Mouse (Mus musculus): ENCODE measurements around the gene Myo1f.

Gene Myo1f

DNA sequence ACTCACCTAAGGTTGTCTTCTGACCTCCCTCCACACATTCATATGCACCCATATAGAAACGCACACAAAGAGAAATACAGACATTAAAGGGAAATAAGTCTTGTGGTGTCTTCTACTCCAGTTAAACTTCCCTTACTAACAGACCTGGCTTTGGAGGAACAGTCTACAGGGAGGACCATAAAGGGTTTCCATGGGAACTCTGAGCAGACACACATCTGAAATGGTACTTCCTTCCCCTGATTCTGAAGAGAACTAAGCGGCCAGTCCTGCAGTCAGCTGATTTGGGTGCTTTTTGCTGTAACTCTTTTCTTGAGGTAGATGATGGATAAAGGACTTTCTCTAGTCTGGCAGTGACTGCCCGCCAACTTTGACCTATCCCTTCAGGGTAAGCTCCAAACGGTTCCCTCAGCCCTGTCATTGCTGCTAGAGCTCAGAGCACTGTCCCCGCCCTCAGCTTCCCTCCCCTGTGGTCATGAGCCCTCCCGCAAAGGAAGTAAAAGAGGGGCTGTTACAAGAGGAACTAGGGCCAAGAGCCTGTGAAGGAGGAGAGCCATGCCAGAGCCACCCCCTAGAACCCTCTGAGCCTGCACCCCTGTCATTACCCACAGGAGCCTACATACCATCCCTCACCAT is at the start of gene Myo1f:
Myo1f (plus strand) TSS at position 485 of the 633 bp plus-strand sequence.
- peak; percentile 38 to 53 for DNase-seq (ENCODE audit: low spot score in 2 of 2)

GRCm38 (mm10) chr17:33508386-33508785 is 47.1 kb upstream of the Myo1f start:
- DNase-seq (ENCODE audit: low spot score in 2 of 2), result no peak

DNA sequence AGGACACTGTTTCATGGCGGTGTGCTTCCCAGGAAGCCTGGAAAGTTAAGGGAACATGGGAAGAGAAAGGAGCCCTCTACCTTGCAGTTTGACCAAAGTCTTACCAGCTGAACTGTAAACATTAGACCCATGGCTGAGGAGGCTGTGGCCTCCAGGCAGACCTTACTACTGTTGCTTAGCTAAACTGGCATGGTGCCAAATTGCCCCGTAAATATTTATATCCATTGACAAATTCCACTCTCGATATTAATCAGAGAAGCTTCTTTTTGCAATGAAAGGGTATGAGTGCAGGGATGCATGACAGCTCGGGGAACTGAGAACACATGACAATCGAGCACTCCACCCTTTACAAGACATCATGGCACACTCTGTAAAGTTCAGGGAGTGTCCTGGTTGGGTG is 45.3 kb upstream of the Myo1f start:
- DNase-seq (ENCODE audit: low spot score in 2 of 2), result no peak

GRCm38 (mm10) chr17:33512441-33513415 is 42.8 kb upstream of the Myo1f start:
- DNase-seq (ENCODE audit: low spot score in 2 of 2), result no peak

- no peak for DNase-seq (ENCODE audit: low spot score in 2 of 2)
These were observed 41.6 kb upstream of the Myo1f start for GRCm38 (mm10) chr17:33513874-33514273.

DNA sequence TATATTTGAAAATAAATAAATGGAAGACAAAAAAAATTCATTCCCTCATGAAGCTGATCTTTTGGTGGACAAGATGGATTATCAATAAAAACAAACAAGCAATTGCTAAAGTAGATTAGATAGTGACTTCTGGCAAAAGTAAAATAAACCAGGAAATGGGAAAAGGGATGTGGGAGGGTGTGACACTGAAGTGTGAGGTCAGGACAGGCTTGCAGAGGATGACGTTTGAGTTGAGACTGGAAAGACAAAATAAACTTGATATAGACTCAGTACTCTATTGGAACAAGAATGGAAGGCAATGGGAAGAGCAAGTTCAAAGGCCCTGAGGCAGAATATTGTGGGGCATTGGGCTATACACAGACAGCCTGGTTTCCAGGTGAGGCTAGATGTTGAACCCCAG is 35.1 kb upstream of the Myo1f start:
- no peak for DNase-seq (ENCODE audit: low spot score in 2 of 2)

GRCm38 (mm10) chr17:33523431-33523917 is 32.0 kb upstream of the Myo1f start:
- no peak for DNase-seq (ENCODE audit: low spot score in 2 of 2)

DNA sequence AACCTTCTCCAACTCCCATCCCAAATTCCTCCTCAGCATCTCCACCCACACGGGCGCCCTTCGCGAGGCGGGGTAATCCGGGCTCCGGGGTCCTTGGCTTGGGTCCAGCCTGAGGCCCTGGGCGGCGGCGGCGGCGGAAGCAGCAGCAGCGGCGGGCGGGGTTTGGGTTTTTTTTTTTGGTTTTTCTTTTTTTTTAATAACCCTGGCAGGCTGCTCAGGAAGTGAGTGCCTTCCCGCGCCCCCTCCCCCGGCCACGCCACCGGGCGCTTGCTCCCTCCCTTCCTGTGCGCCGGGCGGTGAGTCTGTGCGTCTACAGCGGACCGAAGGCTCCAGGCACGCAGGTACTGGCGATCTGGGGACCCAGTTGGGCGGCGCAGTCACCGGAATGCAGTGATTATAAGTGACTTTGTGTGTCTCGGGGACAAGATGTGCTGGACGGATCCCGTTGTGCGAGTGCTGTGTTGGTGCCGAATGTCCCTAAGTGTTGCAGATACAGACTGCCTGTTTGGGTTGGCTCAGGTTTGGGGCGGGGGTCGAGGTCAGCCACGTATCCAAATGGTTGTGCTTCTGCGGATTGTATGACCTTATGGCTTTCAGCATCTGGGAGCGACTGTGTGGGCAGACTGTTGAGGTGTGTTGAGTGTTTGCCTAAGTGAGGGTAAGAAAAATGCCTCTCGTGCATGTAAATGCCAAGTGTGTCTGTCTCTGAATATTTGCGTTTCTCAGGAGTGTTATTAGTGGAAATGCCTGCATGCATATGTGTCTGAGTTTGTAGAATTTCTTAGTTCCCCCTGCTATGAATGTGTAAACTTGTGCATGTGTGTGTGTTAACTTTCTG is 31.4 kb upstream of the Myo1f start, which contains the start of gene Adamts10:
Adamts10 (plus strand) TSS at position 287 of the 838 bp plus-strand sequence.
- DNase-seq (ENCODE audit: low spot score in 2 of 2), result peak; percentile 55 to 70

DNA sequence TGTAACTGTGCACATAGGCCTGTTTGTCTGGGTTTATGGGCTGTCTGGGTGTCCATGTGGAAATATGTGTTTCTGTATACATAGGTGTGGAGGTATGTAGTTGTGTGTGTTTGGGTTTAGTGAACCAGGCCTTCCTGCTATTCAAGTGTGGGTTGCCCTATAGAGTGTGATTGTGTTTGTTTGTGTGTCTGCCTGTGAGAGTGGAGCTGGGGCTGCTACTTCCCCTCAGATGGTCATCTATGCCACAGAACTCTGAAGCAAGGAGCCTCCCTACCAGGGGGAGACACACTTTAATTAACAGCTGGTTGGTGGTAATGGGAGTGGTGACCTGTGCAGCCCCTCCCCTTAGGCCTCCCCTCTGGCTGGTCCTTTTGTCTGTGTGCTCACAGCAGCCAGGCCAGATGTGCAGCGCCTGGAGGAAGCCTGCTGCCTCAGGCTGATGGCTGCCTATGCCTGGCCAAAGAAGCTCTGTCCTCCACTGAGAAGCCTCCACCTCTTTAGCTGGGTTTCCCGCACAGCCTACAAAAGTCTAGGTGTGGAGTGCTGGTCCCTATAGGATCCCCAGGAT is 30.6 kb upstream of the Myo1f start:
- DNase-seq (ENCODE audit: low spot score in 2 of 2), result no peak

GRCm38 (mm10) chr17:33526506-33526905 is 29.0 kb upstream of the Myo1f start:
- DNase-seq (ENCODE audit: low spot score in 2 of 2), result no peak

DNA sequence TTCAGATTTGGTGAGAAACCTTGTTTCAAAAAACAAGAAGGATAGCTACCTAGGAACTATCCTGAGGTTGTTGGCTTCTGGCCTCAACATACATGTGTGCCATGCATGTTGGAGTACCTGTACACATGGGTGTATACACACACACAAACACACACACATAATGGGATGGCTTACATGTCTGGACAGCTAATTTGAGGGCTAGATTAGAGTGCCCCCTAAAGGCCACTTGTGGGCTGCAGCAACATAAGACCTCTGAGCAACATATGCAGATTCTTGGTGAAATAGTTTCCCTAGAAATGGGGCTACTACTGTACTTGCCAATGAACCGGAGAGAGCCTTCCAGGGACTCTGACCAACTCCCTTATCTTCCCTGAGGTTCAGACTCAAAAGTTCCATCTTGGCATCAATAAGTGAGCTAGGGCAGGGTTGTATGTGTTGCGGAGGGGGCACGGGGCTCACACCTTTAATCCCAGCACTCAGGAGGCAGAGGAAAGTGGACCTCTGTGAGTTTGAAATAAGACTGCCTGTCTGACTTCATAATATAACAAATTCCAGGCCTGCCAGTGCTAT is 16.3 kb upstream of the Myo1f start:
- DNase-seq (ENCODE audit: low spot score in 2 of 2), result peak in 1 of 2 experiments; percentile 47

GRCm38 (mm10) chr17:33539878-33540277 is 15.6 kb upstream of the Myo1f start:
- no peak for DNase-seq (ENCODE audit: low spot score in 2 of 2)

DNA sequence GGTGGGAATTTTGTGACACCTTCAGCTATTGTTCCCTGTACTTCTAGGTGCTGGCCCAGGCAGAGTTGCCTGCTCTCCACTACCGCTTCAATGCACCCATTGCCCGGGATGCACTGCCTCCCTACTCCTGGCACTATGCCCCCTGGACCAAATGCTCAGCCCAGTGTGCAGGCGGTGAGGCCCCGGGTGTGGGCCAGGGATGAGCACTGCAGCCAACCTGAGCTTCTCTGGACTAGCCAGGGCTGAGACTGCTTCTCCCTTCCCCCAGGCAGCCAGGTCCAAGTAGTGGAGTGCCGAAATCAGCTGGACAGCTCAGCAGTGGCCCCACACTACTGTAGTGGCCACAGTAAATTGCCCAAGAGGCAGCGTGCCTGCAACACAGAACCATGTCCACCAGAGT is 6.3 kb upstream of the Myo1f start:
- no peak for DNase-seq (ENCODE audit: low spot score in 2 of 2)

DNA sequence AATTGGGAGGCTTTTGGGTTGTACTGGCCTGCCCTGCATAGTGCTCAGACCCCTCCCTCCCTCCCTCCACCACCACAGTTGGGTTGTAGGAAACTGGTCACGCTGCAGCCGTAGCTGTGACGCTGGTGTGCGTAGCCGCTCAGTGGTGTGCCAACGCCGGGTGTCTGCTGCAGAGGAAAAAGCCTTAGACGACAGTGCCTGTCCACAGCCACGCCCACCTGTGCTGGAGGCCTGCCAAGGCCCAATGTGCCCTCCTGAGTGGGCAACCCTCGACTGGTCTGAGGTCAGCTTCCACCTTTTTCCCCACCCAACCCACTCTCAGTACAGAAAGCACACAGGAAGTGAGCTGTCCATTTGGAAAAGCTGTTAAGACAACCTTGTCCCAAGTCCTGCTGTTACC is 5.1 kb upstream of the Myo1f start:
- no peak for DNase-seq (ENCODE audit: low spot score in 2 of 2)

DNA sequence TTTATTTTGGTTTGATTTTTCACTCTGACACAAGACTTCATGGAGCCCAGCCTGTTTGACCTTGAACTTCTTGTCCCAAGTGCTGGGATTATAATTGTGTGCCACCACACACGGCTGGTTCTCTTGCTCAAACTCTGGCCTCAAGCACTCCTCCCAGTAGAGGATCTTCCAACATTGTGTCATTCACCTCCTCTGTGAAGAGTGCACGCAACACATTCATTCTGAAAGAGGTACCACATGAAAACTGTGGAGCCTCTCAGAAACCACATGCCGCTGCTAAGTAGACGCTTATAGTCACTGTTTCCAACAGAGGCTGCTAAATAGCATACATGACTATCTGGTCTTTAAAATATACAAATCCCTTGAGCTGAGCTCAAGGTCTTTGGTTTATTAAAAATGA is 3.4 kb upstream of the Myo1f start:
- DNase-seq (ENCODE audit: low spot score in 2 of 2), result no peak

DNA sequence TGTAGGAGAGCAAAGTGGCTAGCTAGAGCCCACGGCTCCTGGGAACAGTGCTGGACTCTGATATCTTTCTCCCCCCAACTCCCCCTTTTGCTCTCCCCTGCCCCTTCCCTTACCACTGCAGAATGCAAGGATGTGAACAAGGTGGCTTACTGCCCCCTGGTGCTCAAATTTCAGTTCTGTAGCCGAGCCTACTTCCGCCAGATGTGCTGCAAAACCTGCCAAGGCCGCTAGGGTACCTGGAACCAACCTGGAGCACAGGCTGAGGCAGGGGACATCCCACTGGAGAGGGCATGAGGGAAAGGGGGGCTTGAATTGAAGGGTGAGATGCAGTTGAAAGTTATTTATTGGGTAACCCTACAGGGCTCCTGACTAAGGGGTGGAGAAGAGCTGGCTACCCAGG is 2.5 kb upstream of the Myo1f start:
- DNase-seq (ENCODE audit: low spot score in 2 of 2), result peak; percentile 19 to 58

GRCm38 (mm10) chr17:33554536-33554935 is 971 bp upstream of the Myo1f start:
- DNase-seq (ENCODE audit: low spot score in 2 of 2), result no peak

DNA sequence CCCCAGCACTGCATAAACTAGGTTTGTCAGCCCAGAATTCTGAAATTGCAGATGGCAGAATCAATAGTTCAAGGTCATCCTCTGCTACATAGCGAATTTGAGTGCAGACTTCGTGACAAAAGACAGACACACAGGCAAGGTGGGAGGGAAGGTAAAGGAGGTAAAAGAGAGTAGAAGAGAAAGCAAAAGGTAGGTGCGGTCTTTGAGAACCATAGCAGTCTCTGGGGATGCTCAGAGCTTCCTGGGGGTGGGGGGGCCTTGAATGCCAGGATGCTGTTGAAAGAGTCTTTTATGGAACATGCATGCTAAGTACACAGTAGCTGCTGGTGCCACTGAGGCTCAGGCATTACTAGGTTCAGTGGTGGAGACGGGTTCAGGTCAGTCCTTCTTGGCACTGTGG is 2.4 kb downstream of the Myo1f start:
- no peak for DNase-seq (ENCODE audit: low spot score in 2 of 2)

- DNase-seq (ENCODE audit: low spot score in 2 of 2), result no peak
These were observed 8.1 kb downstream of the Myo1f start for GRCm38 (mm10) chr17:33563527-33564076.

- DNase-seq (ENCODE audit: low spot score in 2 of 2), result no peak
These were observed 9.1 kb downstream of the Myo1f start for GRCm38 (mm10) chr17:33564599-33564998.

DNA sequence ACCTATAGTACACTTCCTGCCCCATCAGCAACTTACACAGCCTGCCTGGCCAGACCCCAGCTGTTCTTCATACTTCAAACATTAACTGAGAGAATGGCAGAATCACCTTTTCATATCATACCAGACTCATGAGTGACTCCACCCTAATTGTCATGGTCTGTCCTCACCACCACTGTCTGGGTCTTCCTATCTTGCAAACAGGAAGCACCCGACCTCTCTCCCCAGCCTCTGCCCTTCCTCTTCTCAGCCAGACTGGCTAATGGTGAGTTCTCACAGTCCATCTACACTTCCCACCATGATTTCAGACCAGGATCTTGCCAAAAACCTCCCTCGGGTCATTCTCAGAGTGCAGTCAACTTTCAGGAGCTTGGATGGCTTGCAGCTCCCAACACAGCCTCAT is 10.7 kb downstream of the Myo1f start:
- DNase-seq (ENCODE audit: low spot score in 2 of 2), result no peak
